Mouse (Mus musculus): ENCODE results near the gene Slc39a11. TPM values are rescaled to one million over a fixed set of nuclear protein-coding genes. Genes with fewer than 3 reads are reported as not detected.
"Not testable (repeated sequence)": the region's sequence is repeated elsewhere in the genome, so short reads cannot be mapped to it uniquely, and the experiment has no call there.

Slc39a11 gene
- polyA plus RNA-seq, 1 experiment = 44.9 TPM

DNA sequence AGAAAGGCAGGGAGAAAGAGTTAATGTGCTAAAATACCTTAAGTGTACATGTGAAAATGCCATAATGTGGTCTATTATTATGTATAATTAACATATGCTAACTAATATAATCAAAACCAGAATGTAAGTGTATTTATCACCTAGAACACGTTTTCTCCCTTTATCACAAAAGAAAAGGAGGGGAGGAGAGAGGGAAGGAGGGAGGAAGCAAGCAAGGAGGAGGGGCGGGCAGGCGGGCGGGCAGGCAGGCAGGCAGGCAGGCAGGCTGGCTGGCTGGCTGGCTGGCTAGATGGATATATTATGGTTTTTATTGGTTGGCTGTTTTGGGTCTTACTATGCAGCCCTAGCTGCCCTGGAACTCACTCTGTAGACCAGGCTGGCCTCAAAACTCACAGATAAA lies 19.8 kb upstream of the Slc39a11 start:
- DNase-seq (ENCODE audit: low read depth, low spot score) = no peak
- 56% methylated on average over 4 of the region's 4 CpGs for WGBS

DNA sequence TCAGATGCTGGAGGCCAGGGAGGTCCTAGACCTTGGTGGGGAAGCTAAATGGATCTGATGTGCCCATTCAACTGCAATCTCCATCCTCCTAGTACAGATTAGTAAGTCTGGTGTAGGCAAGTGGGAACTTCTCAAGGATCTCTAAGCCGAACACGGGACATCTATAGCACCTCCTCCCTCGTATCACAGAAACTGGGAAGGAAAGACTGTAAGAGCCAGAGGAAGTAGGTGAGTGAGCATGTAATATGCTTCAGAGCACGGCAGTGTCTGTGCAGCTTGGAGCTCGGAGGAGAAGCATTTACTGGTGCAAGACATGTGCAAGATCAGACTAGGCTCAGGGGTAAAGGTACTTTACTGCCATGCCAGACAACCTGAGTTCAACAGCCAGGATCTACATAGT lies 19.0 kb upstream of the Slc39a11 start:
- 66% methylated on average over 5 of the region's 5 CpGs for WGBS

DNA sequence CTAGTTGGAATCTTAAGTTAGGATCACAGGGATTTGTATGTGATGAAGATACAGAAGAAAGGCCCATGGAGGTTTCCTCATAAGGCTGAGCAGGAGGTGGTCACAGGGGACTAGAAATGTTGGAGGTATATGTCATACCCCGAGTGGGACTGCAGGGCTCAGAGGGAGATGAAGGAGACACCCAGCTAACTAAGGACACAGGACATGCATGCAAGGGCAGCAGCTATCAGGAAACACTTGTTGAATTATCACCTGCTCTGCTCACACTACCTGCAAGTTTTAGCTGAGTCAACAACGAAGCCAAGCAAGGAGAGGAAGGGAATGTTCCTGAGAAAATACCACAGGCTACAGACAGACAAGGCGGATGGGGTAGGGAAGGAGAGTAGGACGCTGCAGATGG lies 17.8 kb upstream of the Slc39a11 start:
- DNase-seq (ENCODE audit: low read depth, low spot score) = no peak
- WGBS = 29% methylated on average over 4 of the region's 4 CpGs

More for the DNA sequence above, 19.0 kb upstream of the Slc39a11 start:
- DNase-seq (ENCODE audit: low read depth, low spot score) = no peak

DNA sequence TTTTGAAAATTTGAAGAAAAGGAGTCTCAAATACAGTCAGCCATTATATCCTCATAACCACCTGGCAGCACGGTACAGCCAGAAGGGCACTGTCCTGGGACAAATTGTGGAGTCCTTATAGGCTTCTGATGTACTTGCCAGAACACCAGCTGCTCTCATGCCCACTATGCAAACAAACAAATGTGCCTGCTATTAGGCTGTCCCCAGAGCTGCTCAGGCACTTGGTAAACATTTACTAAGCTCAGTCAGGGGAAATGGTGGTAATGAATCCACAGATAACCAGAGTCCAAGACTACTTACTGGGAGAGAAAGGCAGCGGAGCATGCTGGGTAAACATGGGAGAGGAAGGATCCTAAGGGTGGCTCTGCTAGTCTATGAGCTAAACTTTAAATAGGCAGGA lies 17.2 kb upstream of the Slc39a11 start:
- peak; percentile 63 for DNase-seq (ENCODE audit: low read depth, low spot score)
- WGBS = 14% methylated on average over 2 of the region's 2 CpGs

DNA sequence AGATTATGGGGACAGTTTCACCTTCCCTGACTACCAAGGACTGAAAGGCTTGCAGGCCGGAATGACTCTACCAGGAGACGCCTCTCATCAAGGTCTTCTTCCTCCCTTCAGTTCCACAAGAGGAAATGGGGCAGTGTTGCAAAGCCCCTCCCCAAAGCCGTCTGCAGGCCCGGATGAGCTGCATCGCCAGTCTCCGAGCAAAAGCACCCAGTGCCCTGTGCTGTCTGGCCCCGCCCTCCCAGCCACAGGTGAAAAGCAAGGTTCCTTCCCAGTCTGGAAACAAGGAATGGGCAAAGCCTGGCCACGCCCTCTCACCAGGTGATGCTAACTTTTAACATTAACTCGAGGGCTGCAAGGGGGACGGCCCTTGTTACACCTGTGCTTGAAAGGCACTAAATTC lies 16.8 kb upstream of the Slc39a11 start:
- no peak for DNase-seq (ENCODE audit: low read depth, low spot score)
- 23% methylated on average over 10 of the region's 10 CpGs for WGBS

DNA sequence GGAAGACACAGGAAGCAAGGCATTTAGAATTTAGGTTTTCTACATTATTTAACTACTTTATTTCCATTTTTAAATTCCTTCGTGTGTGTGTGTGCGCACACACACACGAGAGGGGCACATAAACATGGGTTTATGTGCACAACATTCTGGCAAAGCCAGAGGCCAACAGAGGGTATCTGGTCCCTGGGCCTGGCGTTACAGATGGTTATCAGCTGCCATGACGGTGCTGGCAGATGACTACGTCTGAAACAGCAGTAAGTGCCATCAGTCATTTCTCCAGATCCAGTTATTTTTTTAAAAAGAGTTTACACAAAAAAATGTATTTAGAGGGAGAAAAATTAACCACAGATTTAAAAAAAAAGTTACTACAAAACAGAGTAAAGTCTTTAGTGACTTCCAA lies 16.3 kb upstream of the Slc39a11 start:
- WGBS = 42% methylated on average over 6 of the region's 6 CpGs
- DNase-seq (ENCODE audit: low read depth, low spot score) = no peak

DNA sequence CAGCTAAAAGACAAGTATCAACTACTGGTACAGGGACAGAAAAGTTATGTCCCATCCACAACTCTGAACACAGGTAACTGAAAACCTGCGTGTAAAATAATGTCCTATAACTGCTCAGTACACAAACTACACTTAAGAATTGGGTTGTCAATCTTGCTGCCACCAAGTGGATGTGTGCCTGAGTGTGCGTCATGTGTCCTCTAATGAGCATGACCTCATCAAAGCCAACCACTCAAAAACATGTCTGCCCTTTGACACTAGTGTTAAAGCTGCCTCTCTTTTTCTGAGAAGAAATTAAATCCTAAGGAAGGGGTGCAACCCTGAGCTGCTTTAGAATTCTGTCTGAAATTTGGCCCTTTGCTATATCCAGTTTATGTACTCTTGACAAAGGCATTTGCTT lies 14.4 kb upstream of the Slc39a11 start:
- 65% methylated on average over 2 of the region's 2 CpGs for WGBS
- no peak for DNase-seq (ENCODE audit: low read depth, low spot score)

DNA sequence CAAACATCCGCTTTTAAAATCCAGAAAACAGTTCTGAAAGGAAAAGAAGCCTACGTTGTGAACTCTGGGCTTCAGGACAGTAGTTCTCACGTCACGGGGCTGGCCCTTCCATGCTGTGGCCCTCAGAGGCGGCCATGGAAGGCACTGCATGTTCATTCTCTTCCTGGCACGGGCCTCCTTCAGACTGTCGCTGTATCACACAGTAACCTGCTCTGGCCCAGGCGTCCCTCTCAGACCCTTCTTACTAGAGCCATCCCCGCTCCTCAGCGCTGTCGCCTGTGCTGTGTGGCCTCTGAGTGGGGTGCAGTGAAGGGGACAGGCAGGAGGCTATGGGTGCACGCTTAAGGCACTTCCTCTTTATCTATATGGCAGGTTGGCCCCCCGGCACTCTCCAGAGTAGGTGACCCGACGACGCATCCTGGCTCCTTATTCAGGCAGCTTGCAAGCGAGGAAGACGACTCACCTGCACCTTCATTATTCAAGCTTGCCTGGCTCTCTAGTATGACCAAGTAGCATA lies 12.0 kb upstream of the Slc39a11 start:
- WGBS = 89% methylated on average over 18 of the region's 18 CpGs
- no peak for DNase-seq (ENCODE audit: low read depth, low spot score)

DNA sequence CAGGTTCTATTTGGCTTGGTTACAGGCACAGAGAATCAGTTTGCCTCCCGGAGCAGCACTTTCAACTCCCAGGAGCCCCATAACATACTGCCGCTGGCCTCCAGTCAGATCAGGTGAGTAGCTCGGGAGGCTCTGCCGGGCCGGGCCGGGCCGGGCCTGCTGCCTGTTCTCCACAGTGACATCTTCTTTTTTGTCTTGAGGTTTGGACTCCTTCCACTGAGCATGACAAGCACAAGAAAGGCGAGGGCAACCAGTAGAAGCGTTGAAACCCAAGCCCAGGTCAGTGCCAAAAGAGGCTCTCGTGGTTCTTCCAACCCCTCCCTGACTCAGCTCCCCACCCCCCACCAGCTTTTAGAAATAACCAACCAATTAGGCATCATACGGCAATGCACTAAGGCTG lies 11.1 kb upstream of the Slc39a11 start:
- DNase-seq (ENCODE audit: low read depth, low spot score) = no peak
- 91% methylated on average over 11 of the region's 11 CpGs for WGBS

DNA sequence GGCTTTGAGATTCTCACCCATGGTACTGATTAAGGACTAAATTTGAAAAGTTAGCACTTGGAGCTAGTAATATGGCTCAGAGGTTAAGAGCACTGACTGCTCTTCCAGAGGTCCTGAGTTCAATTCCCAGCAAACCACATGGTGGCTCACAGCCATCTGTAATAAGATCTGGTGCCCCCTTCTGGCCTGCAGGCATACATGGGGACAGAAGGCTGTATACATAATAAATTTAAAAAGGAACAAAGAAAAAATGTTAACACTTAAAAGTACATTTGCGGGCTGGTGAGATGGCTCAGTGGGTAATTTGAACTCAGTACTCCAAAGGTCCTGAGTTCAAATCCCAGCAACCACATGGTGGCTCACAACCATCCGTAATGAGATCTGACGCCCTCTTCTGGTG lies 10.3 kb upstream of the Slc39a11 start:
- 94% methylated on average over 3 of the region's 3 CpGs for WGBS
- DNase-seq (ENCODE audit: low read depth, low spot score) = not testable (repeated sequence)

DNA sequence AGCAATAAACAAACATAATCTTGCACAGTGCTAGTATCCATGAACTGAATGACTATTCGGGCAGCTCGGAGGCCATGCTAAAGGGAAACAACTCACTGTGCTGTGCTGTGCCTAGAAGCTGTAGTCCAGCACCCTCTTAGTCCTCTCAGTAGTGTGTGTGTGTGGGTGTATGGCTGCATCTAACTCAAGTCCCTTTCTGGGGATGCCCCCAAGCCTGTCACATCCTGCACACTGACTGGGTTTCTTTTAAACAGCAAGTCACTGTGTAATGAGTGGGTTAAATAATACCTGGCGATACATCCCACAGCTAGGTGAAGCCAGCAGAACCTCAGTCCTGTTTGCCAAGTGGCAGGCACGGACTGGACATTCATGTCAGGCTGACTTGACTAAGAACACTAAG lies 8.9 kb upstream of the Slc39a11 start:
- WGBS = 68% methylated on average over 4 of the region's 4 CpGs
- no peak for DNase-seq (ENCODE audit: low read depth, low spot score)

DNA sequence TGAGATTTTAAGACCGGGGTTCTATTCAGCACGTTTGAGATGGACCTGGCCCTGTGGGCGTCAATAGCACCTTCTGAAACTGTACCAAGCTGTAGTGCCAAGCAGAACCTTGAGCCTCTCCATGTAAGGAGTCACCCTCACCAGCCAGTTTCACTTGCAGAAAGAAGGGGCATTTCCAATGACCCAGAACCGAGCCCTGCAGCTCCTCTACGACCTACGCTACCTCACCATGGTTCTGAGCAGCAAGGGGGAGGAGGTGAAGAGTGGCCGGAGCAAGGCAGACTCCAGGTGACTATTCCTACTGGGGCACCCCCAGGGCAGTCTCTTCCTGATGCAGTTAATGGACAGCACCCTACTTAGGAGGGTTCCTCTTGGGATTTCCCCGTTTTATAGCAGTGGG lies 8.4 kb upstream of the Slc39a11 start:
- no peak for DNase-seq (ENCODE audit: low read depth, low spot score)
- 76% methylated on average over 8 of the region's 8 CpGs for WGBS

DNA sequence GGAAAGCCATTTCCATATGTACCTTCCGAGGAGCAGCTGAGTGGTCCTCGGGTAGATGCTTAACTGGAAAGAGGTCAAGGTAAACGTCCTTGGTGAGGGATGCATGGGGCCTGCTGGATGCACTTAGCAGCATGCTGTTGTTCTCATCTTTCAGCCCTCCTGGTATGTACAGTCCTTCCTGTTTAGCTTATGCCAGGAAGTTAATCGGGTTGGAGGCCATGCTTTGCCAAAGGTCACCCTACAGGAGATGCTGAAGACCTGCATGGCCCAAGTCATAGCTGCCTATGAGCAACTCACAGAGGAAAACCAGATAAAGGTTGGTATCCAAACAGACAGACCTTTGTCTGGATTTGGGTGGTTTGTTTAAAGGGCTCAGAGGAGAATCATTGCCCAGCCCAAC lies 7.3 kb upstream of the Slc39a11 start:
- no peak for DNase-seq (ENCODE audit: low read depth, low spot score)

DNA sequence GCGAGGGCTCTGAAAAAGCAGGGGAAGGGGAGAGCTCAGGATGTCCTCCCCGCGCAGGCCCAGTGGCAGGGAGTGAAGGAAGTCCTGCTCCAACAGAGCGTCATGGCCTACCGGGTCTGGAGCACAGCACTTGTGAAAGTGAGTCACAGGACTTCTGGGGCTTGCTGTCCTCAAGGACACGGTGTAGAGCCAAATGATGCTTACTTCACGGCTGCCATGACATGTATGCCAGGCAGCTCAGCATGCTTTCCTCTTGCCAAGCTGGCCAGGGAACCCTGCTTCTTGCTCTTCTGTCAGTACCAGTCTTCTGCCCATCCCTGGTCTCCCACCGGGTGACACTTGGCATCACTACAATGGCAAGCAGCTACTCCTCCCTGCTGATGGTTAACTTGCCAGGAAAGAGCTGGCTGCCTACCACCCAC lies 6.6 kb upstream of the Slc39a11 start:
- 77% methylated on average over 8 of the region's 8 CpGs for WGBS
- DNase-seq (ENCODE audit: low read depth, low spot score) = no peak

More for the DNA sequence above, 7.3 kb upstream of the Slc39a11 start:
- WGBS = 48% methylated on average over 4 of the region's 4 CpGs

DNA sequence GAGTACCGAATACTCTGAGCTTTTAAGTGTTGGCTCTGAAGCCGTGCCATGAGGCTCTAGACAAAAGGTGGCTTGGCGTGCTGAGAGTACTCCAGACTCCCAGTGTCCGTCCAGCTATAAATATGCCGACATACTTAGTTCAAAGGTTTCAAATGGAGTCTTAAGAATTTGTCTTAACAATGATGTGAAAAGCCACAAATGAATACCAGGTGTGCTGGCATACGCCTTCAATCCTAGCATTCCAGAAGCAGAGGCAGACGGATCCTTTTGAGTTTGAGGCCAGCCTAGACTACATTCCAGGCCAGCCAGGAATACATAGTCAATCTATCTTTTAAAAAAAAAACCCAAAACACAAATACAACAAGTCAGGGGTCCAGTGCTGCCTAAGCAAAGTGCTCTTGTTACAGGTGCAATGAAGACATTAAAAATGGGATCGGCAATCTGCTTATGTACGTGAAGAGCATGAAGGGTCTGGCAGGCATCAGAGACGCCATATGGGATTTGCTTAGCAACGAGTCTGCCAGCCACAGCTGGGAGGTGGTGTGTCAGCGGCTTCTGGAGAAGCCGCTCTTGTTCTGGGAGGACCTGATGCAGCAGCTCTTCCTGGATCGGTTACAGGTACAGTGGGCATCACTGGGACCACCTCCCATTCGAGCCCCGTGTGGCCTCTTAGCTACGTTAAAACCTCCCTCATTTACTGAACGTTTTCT lies 4.8 kb upstream of the Slc39a11 start:
- 88% methylated on average over 18 of the region's 18 CpGs for WGBS
- no peak for DNase-seq (ENCODE audit: low read depth, low spot score)

DNA sequence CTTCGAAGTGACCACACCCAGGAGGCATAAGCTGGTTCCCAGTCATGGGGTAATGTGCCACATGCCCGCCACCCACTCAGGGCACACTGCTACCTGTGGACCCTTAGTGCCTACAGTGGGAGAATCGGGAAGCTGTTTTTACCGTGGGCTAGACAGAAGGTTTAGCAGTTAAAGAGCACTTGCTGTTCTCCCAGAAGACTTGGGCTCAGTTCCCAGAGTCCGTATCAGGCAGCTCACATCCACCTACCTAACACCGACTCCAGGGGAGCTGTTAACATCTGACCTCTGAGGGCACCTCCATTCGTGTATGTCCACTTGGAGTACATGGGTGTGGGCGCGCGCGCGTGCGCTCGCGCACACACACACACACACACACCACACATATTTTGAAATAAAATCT lies 4.2 kb upstream of the Slc39a11 start:
- DNase-seq (ENCODE audit: low read depth, low spot score) = no peak
- 95% methylated on average over 15 of the region's 15 CpGs for WGBS

DNA sequence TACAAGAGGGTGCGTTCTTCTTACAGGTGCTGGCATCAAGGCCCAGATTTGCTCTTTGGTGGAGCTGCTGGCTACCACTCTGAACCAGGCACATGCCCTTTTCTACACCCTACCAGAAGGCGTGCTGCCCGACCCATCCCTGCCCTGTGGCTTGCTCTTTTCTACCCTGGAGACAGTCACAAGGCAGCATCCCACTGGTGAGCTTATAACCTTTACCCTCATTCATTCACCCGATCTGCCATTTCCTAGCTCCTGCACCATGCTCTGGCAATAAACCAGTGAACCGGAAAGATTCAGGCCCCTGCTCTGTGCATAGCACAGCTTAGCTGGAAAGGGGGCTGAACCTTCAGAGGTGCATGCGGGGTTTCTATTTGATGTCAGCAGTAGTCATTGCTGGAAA lies 2.6 kb upstream of the Slc39a11 start:
- 90% methylated on average over 6 of the region's 6 CpGs for WGBS
- DNase-seq (ENCODE audit: low read depth, low spot score) = no peak

DNA sequence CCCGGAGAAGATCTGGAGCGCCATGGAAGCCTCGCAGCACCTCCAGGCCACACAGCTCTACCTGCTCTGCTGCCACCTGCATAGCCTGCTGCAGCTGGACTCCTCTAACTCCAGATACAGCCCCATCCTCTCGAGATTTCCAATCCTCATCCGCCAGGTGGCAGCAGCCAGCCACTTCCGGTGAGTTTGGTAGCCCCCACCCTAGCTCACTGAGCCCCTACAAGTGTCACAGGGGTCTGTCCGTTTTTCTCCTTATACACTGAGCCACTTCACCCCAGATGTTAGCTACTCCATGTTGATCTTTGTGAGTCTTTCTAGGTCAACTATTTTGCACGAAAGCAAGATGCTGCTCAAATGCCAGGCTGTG lies 2.0 kb upstream of the Slc39a11 start:
- WGBS = 46% methylated on average over 8 of the region's 8 CpGs
- no peak for DNase-seq (ENCODE audit: low read depth, low spot score)

DNA sequence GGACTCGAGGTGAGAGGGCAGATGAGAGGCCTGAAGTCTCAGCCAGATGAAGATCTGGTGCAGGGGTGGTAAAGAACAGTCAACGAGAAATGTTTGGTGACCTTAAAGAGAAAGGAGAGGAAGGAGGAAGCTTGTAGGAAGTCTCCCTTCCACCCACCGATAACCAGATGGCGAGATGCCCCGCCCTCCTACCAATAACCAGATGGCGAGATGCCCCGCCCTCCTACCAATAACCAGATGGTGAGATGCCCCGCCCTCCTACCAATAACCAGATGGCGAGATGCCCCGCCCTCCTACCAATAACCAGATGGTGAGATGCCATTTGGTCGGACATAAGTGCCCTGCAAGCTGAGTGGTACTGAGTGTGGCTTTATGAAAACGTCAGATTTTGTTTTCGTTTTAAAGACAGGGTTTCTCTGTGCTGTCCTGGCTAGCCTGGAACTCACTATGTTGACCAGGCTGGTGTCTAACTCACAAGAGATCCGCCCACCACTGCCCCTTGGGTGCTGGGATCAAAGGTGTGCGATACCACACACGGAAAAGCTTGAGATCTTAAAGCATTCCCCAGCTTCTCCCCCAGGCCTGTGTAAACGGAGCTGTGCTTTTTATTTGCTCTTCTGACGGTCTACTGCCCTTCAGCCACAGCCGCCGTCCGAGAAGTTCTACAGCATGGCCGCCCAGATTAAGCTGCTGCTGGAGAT lies 1.5 kb upstream of the Slc39a11 start:
- 43% methylated on average over 22 of the region's 22 CpGs for WGBS
- DNase-seq (ENCODE audit: low read depth, low spot score) = no peak

DNA sequence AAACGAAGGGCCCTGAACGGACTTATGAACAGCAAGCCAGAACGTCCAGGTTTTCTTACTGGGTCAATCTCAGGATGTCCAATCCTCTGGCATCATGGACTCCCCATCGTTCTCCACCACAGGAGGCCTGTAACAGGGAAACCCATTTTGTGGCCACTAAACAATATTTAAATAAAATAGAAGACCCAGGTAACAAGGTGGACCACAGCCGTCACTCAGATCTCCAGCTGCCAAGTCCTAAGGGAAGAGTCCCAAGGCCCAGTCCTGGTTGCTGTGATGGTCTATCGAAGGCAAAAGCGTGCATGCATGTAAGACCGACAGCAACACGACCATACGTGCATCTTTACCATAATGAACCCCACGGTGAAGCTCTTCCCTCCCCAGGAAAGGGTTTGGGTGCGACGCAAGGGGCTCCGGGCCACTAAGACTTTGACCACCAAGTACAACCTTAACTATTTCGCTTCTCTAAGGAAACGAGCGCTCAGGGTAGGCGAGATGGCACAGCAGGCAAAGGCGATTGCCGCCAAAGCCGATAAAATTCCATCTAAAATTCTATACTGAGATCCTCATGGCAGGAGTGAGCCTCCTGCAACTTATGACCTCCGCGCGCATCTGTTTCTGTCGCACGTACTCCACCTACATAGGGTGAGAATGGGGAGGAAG lies 1.1 kb downstream of the Slc39a11 start, which contains the start of gene Cog1:
TSS of gene Cog1 (plus strand) at position 480 of the 663 bp plus-strand sequence.
- DNase-seq (ENCODE audit: low read depth, low spot score) = no peak
- 44% methylated on average over 26 of the region's 26 CpGs for WGBS

DNA sequence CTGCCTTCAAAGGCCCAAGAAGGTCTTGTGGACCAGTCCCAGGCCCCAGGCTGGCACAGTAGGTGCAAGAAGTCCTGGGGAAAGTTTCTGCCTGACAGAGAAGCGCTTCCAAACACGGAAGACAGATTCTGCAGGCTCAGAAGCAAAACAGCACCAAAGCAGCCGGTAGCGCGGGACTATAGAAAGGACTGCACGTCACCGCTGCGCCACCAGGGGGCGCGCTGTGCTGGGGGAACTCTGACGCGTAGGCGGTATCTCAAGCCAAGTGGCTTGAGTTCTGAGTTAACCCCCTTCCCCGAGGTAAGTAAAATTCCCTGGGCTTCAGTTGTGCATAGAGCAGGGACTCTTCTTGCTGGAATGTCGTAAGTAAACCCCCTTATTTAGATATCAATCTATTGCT lies 1.7 kb downstream of the Slc39a11 start:
- DNase-seq (ENCODE audit: low read depth, low spot score) = no peak
- WGBS = 2% methylated on average over 15 of the region's 15 CpGs

All from large intestine, adult 2 months (tissue).